Mouse (Mus musculus) thymus, adult 2 months (tissue): ENCODE measurements around the gene Rnps1.

Experiments
- CTCF ChIP-seq: fragments of 200-500 bp; IDR thresholded peaks from 2 replicates; pipeline ENCODE4 v1.5.1; 2012; ENCODE audit warnings: mild to moderate bottlenecking, control low read depth, low read length, moderate library complexity, borderline replicate concordance; ENCODE audit not compliant: control insufficient read depth, poor library complexity, insufficient read depth; ENCODE audit errors: extremely low read depth
- POLR2A ChIP-seq: fragments of 200-500 bp; IDR thresholded peaks from 2 replicates; pipeline ENCODE4 v1.6.1; 2012; ENCODE audit warnings: mild to moderate bottlenecking, low read length, control low read depth, moderate library complexity; ENCODE audit not compliant: control insufficient read depth, poor library complexity, insufficient read depth; ENCODE audit errors: extremely low read depth

DNA sequence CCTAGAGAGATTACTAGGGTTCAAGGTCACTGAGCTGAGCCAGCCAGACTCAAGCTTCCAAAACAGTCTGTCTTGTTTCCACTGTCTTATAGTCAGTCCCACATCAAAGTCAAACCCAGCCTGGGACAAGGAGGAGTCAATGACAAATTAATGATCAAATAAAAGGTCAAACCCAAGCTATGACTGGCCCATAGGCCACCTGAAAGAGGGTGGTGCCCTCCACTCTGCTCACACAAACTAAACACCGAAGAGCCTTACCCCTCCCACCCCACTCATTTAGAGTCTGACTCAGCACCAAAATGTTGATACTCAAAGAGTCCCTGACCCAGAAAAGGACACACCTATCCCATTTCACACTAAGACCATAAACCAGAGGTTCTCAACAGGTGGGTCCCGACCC is 39.0 kb downstream of the Rnps1 start:
- TF ChIP-seq CTCF (no peak), POLR2A (no peak)
